Comparison of ENCODE assay signal across 24 mouse cellular contexts in the genomic region with DNA sequence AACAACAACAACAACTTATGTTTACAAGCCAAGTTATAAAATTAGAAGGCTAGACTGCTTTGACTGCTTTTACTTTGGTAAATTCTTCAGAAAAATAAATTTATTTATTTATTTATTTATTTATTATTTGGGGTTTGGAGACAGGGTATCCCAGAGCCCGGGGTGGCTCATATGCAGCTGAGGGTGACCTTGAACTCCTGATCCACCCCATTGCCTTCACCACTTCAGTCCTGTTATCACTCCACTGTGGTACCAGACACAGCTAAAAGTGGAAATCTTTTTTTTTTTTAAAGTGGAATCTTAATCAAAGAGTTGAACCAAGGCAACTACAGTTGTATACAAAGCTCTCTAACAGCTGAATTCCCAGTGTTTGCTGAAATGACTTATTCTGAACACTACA.
"Had no signal": no experiment of that assay in that cellular context is flagged by ENCODE, and none has a peak within 500 bp of the region (broad histone marks: within the 10 kb centered on the region; RNA-seq: fewer than 3 reads in every experiment).

No protein-coding gene starts in this region.

- DNase-seq: kidney, postnatal 25 days; layer of hippocampus, adult 9-11 months; liver; lung, postnatal 10 days; right cerebral cortex, adult 18-20 months; right cerebral cortex, postnatal 14 days; right cerebral cortex, postnatal 4 days; thymus, adult 2 months; thymus, postnatal 14 days; thymus, postnatal 4 days had no signal

- H3K9me3 ChIP-seq: limb, embryonic 10.5 days; limb, embryonic 13.5 days; liver, embryonic 12.5 days; liver, embryonic 15.5 days; lung, embryonic 15.5 days; megakaryocyte, embryonic 14.5 days; midbrain, embryonic 10.5 days; midbrain, embryonic 13.5 days; neural tube, embryonic 12.5 days; neural tube, embryonic 15.5 days had no signal

- H3K9ac ChIP-seq: limb, embryonic 13.5 days; liver, embryonic 12.5 days; liver, embryonic 15.5 days; lung, embryonic 15.5 days; midbrain, embryonic 13.5 days; neural tube, embryonic 12.5 days; neural tube, embryonic 15.5 days had no signal

- H3K36me3 ChIP-seq: limb, embryonic 10.5 days; limb, embryonic 13.5 days; liver, embryonic 12.5 days; liver, embryonic 15.5 days; lung, embryonic 15.5 days; midbrain, embryonic 10.5 days; midbrain, embryonic 13.5 days; neural tube, embryonic 12.5 days; neural tube, embryonic 15.5 days had no signal

- H3K4me2 ChIP-seq: limb, embryonic 13.5 days; liver, embryonic 12.5 days; liver, embryonic 15.5 days; lung, embryonic 15.5 days; midbrain, embryonic 13.5 days; neural tube, embryonic 12.5 days; neural tube, embryonic 15.5 days had no signal

- ATAC-seq: liver, embryonic 12.5 days; midbrain, embryonic 13.5 days; midbrain, embryonic 16.5 days had no signal

- H3K4me1 ChIP-seq: liver, embryonic 12.5 days; neural tube, embryonic 15.5 days had no signal

- H3K4me3 ChIP-seq: layer of hippocampus, adult 2 months; limb, embryonic 10.5 days; limb, embryonic 13.5 days; liver, embryonic 12.5 days; liver, embryonic 15.5 days; lung, embryonic 15.5 days; megakaryocyte, embryonic 14.5 days; midbrain, embryonic 10.5 days; midbrain, embryonic 13.5 days; neural tube, embryonic 12.5 days; neural tube, embryonic 15.5 days had no signal

- H3K27ac ChIP-seq: kidney, postnatal 0 days; layer of hippocampus, adult 2 months; limb, embryonic 10.5 days; limb, embryonic 13.5 days; liver, embryonic 12.5 days; liver, embryonic 15.5 days; lung, embryonic 15.5 days; midbrain, embryonic 10.5 days; midbrain, embryonic 13.5 days; neural tube, embryonic 12.5 days; neural tube, embryonic 15.5 days; stomach, postnatal 0 days had no signal

- H3K27me3 ChIP-seq: limb, embryonic 13.5 days; liver, embryonic 12.5 days; liver, embryonic 15.5 days; lung, embryonic 15.5 days; megakaryocyte, embryonic 14.5 days; midbrain, embryonic 13.5 days; neural tube, embryonic 12.5 days; neural tube, embryonic 15.5 days had no signal
